Mouse (Mus musculus) lung, adult 2 months (tissue): Measurements from ENCODE around the gene Crhr1.

Experiments
- CTCF ChIP-seq: fragments of 200-500 bp; IDR thresholded peaks from 2 replicates; pipeline ENCODE4 v1.5.1; 2011; ENCODE audit warnings: mild to moderate bottlenecking, low read length, control low read depth; ENCODE audit not compliant: insufficient read depth
- POLR2A ChIP-seq: fragments of 200-500 bp; IDR thresholded peaks from 2 replicates; pipeline ENCODE4 v1.6.1; 2011; ENCODE audit warnings: low read depth, mild to moderate bottlenecking, control low read depth, low read length, borderline replicate concordance; ENCODE audit errors: extremely low read depth

GRCm38 (mm10) chr11:104223301-104223700 is 90.6 kb downstream of the Crhr1 start:
- no peak for TF ChIP-seq POLR2A
- no peak for TF ChIP-seq CTCF
